Mouse (Mus musculus) right cerebral cortex, postnatal 25 days (tissue): ENCODE measurements at regions not wholly inside any gene's neighbourhood (a gene's known extent, or its start where the extent isn't known, plus 50 kb on each side); places are given as distances from the start of the nearest gene placed in this dataset.
A peak's percentile ranks its signal among the peaks of the same experiment; 100 is the strongest.

Source experiments
- DNase-seq: peaks from one replicate; pipeline ENCODE4 v3.0.0; 2022

DNA sequence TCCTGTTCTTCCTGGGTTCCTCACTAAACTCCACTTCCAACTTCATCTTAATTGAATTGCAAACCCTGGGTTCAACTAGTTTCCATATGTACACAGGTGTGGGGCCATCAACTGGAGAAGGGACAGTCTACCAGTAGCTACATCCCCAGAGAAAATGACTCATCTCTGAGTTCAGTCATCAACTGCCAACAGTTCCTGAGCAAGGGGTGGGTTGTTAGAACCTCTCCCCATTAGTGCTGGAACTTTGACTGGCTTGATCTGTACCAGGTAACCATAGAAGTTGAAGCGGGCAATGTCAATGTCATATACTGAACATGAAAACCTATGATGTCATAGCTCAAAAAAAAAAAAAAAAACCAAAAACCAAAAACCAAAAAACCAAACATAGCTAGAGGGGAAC is 69.8 kb downstream of the Gm21750 start:
- DNase-seq: no peak

DNA sequence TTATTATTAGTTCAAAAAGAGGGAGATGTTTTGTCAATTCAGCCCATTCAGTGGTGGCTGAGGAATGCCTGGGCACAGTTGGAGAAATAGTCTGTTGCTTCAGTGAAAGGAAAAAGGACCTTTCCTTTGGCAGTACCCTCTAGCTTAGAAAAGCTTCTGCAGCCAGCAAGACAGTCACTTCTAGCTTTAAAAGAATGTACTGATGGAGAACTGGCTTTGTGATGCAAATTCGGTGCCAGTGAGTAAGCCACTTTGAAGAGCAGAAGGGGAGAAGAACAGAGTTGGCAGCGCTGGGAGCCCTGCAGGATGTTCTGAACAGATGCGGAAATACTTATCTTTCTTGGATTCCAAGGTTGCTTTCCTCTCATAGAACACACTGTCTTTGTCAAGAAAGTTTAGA is 71.1 kb downstream of the Gm21750 start:
- DNase-seq: peak; percentile 43

DNA sequence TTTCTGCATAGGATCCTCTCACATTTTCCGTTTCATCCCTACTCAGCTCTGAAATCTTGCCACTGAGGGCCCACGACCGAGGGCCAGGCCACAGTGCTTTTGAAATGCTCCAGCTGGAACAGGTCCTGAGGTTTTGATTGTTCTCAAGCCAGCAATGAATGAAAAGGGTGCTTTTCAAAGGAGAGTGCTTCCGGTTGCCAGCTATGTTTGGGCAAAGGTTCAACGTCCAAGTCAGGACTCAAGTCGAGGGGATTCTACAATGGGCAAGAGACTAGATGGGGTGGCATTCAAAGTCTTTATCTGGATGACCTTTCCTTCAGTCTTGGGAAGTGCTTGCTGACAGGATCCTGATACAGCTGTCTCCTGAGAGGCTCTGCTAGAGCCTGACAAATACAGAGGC is 89.8 kb downstream of the Gm21750 start:
- DNase-seq: no peak

DNA sequence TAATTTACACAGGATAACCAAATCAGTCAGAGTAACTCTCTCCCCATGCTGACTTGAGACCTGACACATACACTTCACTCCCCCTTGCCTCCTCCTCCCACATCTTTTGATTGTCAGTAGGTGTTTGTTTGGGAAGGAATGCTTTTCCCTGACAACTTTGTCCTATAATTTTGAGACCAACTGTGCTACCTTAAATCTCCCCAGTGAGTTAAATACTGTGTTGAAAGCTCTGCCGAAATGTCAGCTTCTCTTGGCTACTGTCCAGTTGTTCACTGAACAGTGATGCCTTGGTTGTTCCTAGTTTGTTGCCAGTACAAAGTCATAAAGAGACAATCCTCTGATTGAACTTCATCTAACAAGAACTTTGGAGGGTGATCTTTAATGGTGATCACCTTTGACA is 99.0 kb downstream of the Gm21750 start:
- DNase-seq: no peak

DNA sequence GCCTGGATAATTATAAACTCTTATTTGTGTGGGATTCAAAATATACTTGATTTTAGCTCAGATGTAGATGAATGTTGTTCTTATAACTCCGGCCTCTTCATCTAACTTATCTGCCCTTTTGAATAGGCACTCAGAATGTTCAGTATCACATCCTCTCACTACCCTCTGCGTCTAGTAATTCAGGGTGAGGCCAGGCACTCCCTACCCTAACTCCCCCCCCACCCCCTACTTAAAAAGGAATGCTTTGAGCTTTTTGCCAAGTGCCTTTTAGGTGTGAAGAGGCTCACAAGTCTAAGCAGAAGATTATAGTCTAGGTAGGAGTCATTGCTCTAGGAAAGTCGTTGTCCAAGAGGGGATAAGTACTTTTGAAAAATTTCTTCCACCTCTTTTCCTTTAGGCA is 111.9 kb downstream of the Gm21750 start:
- DNase-seq: no peak

DNA sequence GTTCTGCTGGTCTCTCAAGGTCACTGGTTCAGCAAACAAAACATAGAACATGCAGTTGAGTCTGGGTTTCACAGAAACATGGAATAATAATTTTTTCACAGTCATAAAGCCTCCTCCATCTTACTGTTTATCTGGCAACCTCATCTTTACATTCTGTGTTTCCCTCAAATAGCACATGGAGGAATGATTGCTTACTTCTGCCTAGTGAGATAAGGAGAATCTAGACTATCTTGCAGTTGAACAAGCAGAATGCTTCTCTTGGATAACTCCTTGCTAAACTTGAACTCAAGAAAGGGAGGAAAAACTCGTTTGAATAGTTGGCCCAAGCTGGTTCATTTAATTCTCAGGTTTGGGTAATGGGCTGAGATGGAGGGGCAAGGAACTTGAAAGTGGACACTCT is 112.8 kb downstream of the Gm21750 start:
- no peak for DNase-seq

DNA sequence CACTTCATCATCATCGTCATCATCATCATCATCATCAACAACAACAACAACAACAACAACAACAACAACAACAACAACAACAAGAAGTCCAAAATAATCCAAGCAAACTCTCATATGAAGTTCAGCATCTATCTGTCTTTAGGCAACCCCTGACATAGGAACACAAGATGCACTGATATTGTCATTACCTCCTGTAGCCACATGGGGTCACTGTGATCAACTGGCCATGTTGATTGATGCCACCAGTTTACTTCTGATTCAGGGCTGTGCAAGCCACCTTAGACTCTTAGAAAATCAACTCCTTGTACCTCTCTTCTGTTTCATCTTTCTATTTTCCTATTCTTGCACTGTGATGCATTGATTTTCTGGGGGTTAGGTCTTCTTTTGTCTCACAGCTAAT is 115.0 kb downstream of the Gm21750 start:
- DNase-seq: peak; percentile 23

DNA sequence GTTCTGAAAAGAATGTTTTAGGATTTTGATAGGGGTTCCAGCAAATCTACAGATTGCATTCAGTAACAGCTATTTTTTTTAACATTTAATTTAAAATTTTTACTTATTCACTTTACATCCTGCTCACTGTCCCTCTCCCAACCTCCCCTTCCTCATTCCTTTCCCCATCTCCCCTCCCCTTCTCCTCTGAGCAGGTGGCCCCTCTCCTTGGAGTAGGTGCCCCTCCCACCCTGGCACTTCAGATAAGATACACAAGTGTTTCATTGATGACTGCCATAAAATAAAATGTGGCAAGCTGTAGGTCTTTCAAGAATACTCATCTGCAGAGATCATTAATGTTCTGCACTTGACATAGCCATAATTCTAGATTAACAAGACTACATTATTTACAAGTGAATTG is 146.1 kb downstream of the Gm21750 start:
- DNase-seq: no peak

DNA sequence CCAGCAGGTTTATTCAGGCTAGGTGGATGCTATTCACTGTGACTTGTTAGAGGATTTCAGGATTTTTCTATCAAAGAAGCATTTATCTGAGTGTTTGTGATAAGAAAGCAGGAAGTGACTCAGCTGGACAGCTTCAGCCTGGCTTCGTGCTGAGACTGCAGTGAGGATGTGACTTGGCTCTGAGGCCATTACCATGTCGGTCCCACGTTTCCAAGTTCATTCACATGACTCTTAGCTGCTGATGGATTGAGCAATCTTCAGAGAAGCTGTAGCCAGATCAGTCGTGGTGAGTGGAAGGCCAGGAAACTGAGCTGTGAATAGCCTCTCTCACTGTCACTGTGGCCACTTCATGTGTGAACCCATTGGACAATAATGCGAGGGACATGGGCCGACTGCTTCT is 177.9 kb downstream of the Gm21750 start:
- no peak for DNase-seq

DNA sequence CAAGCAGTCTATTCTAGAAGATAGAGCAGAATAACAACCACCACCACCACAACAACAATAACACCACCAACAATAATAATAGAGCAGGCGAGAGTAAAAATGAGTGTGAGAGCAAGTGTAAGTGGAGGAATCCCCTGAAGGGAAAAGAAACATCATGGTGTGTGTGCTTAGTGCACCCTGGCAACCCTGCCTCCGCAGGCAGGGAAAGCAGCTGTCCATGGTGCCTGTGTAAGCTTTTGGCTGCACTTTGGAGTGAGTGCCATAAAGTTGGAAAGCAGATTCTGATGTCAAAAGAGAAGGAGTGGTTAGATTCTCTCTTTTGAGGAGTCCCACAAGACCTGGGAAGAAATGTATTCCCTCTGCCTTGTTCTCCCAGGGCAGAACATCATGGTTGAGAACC is 200.8 kb downstream of the Gm21750 start:
- DNase-seq: no peak

DNA sequence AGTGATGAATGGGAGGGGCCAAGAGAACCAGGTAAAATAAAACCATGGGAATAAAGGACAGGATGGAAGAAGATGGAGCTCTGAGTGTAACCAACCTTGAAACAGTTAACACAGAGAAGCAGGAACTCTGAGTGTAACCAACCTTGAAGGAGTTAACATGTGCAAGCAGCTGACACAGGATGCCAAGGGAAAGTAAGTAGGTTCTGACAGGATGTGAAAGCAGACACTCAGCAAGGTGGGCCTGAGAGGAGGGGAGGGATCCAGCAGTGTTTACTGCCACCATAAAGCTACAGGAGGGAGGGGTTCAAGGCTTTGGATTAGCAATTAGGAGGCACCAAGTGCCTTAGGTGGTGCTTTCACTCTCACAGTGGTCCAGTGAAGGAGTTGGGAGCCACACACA is 213.3 kb downstream of the Gm21750 start:
- DNase-seq: no peak

DNA sequence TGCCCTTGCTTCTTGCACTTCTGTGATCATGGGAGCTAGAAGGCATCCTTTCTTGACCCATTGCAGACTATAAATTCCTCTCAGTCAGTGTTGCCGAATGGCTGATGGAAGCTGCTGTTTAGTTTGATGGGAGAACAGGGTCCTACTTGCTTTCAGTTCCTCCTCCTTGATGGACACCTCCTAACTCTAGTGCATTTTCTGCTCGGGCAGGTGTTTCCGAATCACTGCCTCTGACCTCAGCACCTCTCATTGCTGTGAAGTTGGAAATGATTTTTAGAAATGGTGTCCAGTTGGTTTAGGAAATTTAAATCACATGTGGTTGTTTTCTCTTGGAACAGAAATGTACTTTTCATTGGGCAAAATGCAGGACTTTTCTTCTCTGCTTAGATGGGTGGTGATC is 214.9 kb downstream of the Gm21750 start:
- DNase-seq: no peak

DNA sequence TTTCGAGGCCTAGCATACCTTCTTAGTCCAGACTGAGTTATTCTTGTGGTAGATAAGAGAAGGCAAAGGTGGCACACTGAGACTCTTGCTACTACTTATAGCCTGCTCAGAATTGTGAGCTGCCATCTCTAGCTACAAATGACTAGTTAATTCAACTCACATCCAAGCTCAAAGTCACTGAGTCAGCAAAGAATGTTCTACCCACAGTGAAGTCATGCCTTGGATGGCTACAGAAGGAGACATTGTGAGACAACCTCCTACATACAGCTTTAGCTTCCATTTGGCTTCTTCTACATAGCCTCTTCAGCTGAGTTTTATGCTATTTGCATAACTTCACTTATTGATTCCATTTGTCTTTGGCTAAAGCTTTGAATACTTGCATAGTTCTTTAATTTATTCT is 217.2 kb downstream of the Gm21750 start:
- DNase-seq: no peak

DNA sequence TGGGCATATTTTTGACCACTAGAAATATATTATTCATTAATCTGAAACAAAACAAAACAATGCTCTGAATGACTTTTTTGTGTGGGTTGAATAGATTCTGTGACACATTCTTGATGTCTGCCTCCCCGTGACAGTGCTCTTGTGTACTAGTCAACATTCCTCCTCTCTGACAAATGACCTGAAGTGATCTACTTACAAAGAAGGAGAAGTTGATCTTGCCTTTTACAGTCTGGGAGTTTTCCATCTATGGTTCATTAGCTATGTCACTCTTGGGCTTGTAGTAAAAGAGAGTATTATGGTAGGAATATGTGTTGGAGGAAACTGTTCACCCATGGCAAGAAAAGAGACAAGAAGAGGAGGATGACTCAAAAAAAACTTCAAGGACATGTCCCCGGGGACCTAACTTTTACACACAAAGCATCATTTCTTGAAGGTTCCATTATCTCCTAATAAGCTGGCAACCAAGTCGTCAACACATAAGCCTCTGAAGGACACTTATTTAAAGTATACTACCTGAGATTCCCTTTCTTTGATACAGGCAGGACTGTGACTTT is 217.9 kb downstream of the Gm21750 start:
- DNase-seq: no peak

DNA sequence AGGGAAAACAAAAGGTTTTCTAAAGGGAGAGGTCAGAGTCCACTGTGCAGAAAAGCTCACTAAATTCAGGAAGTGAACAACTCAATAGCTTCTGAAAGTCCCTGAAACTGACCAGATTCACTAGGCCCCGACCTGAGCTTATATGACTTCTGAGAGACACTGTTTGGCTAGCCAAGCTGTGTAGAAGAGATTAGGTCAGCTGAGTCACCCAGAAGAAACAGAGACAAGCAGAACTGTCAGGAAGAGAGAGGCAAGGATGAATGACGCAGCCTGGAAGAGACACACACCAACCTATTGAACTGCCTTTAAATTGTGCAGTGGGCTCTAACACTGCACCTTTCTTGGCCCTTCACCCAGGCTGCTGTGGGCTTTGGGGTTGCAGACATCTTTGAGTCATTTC is 230.4 kb downstream of the Gm21750 start:
- DNase-seq: no peak

DNA sequence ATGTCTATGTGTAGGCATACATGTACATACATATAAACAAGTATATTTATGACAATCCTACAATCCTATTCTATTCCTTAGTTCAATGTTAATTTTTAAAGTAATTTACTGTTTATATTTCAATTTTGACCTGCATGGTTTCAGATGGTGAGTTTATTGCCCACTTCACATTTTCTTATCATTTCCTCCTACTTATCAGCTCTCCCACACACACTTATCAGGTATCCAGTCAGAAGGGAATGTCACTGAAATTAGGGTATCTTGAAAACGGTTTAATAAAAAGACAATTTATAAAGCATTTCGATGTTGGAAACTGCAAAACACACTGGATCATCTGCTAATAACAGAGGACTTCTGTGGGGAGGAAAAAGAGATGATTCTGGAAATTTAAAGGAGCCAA is 233.8 kb downstream of the Gm21750 start:
- no peak for DNase-seq

DNA sequence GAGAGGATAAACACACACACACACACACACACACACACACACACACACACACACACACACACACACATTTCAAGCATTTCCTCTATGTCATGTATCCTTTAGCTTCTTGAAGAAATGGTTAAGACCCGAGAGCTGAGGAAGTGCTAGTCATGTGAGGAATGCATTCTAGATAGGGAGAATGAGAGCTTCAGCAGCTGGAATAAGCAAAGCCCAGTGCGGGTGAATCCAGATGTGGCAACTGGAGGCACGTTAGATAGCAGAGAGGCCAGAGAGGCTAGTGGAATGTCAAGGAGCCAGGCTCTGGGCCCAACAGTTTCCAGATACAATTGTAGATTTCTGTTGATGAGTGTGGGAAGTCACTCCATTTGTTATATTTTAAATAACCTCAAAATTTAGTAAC is 234.2 kb downstream of the Gm21750 start:
- DNase-seq: no peak

DNA sequence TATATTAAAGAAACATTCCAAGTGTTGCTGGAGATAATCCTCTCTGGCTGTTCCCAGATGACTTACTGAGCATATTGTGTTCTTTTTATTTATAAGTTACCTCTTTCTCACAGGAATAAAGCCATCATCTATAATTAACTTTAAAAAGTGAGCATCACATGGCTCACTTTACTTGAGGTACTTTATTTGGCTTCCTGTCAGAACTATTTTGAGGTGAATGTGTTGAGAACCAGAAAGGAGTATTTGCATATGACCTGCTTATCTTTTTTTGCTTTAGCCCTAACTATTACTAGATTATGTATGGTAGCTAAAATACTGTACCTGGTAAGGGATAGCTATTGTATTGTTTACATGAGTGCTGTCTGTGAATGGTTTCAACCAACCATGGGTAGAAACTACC is 238.1 kb downstream of the Gm21750 start:
- no peak for DNase-seq

DNA sequence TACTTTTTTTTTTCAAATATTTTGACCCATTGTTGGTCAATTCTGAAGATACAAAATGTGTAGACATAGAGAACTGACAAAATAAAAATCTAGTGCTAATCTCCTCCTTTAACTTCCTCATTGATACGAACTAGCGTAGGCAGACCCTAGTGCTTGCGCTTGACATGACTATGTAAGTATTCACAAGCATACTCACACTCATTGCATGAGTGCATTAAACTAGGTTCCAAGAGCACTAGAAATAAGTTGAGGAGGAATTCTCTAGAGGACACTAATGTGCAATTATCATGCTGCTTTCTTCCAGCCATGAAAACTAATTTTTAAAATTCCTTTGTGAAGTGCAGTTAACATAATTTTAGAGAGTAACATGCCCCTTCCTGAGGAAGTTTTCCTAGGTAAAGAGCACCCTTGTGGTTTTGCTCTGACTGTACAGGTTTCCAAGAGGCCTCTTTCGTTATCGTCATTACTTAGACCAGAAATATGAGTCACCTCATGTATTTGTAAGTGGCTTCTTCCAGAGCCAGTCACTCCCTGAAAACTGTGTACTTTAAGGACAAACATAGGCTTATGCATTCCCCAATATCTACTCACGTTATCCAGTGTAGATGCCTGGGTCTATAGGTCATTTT is 241.2 kb downstream of the Gm21750 start:
- DNase-seq: no peak

DNA sequence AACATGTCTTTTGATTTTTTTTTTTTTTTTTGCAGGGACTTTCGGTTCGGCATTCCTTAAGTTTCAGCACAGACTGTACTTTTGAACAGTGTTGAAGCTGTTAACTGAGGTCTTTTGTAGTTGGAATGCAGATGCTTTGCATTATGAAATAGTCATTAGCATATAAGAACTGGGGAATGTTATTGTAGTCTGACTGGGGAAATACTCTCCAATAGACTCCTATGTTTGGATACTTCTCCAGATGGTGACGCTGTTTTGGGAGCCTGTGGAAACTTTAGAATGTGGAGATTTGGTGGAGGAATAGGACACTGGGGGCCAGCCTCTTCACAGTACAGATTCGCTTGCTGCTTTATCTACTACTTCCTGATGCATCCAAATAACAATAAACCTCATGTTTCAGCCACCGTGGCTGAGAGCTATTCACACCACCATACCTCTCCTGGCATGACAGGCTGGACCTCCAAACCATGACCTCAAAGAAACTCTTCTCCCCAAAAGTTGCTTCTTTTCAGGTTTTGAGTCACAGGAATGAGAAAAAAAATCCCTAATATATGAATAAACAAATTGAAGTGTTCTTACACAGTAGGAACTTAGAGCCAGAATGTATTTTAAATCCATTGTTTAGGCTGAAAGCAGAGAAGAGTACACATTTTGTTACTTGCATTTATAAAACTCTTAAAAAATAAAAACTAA is 252.9 kb downstream of the Gm21750 start:
- no peak for DNase-seq

DNA sequence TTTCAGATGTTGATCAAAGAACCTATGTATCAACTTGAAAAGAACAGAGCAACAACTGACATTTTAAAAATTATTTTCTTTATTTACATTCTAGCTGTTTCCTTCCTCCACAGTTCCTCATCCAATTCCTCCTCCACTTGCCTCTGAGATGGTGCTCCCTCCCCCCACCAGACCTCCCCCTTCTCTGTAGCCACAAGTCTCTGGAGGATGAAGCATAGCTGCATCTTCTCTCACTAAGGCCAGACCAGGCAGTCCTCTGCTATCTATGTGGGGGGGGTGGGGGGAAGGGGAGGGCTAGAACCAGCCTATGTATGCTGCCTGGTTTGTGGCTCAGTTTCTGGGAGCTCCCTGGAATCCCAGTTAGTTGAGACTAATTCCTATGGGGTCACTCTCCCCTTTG is 255.0 kb downstream of the Gm21750 start:
- no peak for DNase-seq

DNA sequence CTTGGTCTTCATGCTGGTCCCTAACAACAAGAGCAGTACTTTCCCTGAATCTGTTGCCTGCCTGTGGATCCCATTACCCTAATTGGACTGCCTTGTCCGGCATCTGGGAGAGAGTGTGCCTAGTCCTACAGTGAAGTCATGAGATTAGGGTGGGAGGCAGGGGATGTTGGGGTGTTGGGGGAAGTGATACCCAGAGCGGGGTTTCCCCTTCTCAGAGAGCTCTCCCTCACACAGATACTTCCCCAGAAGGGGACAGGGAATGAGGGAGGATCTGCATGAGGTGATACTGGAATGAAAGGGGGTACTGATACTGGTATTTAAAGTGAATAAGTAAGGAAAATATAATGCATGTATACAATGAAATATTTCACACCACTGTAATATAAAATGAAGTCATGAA is 270.1 kb downstream of the Gm21750 start:
- DNase-seq: no peak

DNA sequence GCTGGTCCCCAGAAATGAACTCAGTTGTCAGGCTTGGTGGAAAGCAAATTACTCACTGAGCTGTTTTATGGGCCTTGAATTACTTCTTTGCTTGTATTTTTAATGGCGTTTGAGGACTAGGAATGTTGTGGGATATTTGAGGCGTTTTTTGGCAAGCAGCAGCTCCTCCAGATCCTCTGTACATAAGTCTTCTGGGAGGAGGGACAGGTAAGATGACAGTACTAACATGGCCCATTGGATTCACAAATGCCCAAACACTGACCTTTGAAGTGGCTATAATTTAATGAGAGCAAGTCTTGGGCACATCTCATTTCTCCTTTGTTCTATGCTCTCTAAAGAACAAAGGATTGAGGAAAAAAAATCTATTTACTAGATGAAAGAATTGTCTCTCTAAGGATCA is 286.3 kb downstream of the Gm21750 start:
- no peak for DNase-seq

DNA sequence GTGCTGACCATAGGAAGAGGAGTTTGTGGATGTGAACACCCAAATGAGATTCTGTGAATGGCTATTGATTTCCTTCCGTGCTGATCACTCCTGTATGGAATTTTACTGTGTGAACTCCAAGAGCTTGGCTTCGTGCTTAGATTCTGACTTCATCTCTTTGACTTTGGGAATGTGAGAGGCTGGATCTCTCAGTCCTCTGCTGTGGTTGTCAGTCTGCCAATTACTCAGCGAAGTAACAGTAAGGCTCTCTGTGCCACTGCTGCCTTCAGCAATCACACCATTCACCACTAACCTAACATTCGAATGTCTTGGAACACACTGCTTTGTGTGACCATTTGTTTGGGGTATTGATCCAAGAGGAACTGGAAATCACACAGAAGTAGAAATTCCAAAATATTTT is 291.5 kb downstream of the Gm21750 start:
- no peak for DNase-seq

DNA sequence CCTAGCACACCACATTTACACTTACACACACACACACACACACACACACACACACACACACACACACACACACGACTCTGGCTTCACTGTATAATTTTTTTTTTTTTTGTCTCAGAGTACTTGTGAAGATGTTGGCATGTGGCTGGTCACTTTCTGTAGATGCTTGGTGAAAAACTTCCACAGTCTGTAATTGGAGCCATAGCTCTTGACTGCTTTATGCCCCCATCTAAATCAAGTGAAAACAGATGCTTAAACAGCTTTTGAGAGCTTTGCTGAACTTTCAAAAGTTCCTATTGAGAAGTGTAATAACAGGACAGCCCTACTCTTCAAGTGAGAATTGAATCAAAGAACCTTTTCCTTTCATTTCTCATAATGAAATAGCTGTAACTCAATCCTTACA is 317.7 kb downstream of the Gm21750 start:
- DNase-seq: no peak
